Mouse (Mus musculus) kidney, embryonic 15.5 days (tissue): ENCODE results near the gene Gatd1. TPM values are rescaled to one million over a fixed set of nuclear protein-coding genes. Genes with fewer than 3 reads are reported as not detected.

ENCODE experiments used
- ATAC-seq: fragments of 200-750 bp; cut with Nextera tagmentation; replicated peaks from 2 replicates; pipeline ENCODE4 v1.8.0; 2017; ENCODE audit warnings: moderate TSS enrichment; ENCODE audit not compliant: low FRiP score
- H3K27ac ChIP-seq: fragments of 300-500 bp; sonication (generic); 2 replicates; pipeline ENCODE4 v1.5.1; 2015; ENCODE audit warnings: mild to moderate bottlenecking, inconsistent platforms
- H3K27me3 ChIP-seq: fragments of 300-500 bp; sonication (generic); 2 replicates; pipeline ENCODE4 v1.6.1; 2015; ENCODE audit warnings: inconsistent platforms
- H3K36me3 ChIP-seq: fragments of 300-500 bp; sonication (generic); 2 replicates; pipeline ENCODE4 v1.6.1; 2015; ENCODE audit warnings: inconsistent platforms
- H3K4me1 ChIP-seq: fragments of 300-500 bp; sonication (generic); 2 replicates; pipeline ENCODE4 v1.6.1; 2015; ENCODE audit warnings: inconsistent platforms
- H3K4me2 ChIP-seq: fragments of 300-500 bp; sonication (generic); 2 replicates; pipeline ENCODE4 v1.6.1; 2015; ENCODE audit warnings: moderate library complexity, mild to moderate bottlenecking, inconsistent platforms
- H3K4me3 ChIP-seq: fragments of 300-500 bp; sonication (generic); replicated peaks from 2 replicates; pipeline ENCODE4 v1.5.1; 2015; ENCODE audit warnings: mild to moderate bottlenecking, inconsistent platforms
- H3K9ac ChIP-seq: fragments of 300-500 bp; sonication (generic); 2 replicates; pipeline ENCODE4 v1.6.1; 2015; ENCODE audit warnings: mild to moderate bottlenecking, inconsistent platforms
- H3K9me3 ChIP-seq: fragments of 300-500 bp; sonication (generic); replicated peaks from 2 replicates; pipeline ENCODE4 v1.6.1; 2016; ENCODE audit warnings: inconsistent platforms
- WGBS: fragments of 180-500 bp; shearing (Covaris S2); methylation state at CpG from one replicate; pipeline ENCODE4 v1.1.7; 2015; ENCODE audit warnings: mixed read lengths; 5-methylcytosine and 5-hydroxymethylcytosine counted together
- polyA plus RNA-seq: library from polyadenylated mRNA; unstranded; fragments of >200 nt; fragmentation: Nextera tagmentation; extraction: Ambion mirVana; gene quantifications from 2 replicates; pipeline ENCODE4 v1.2.1, GENCODE M21; 2015

The Gatd1 gene
- polyA plus RNA-seq, 1 experiment from 2014 or later, result 61.8 TPM

- Histone ChIP-seq H3K4me2 (no peak overlapping the region), H3K4me3 (no peak overlapping the region), H3K9me3 (no peaks in the 10 kb centered on the region), H3K36me3 (peaks cover 41% of the 10 kb centered on the region), H3K4me1 (peaks cover 70% of the 10 kb centered on the region), H3K9ac (no peak overlapping the region), H3K27me3 (no peaks in the 10 kb centered on the region), H3K27ac (no peak overlapping the region)
- ATAC-seq, result no peak
- 92% methylated on average over 11 of the region's 11 CpGs for WGBS
Measured at GRCm38 (mm10) chr7:141439811-141440210, 25.9 kb upstream of the Gatd1 start.

- H3K27ac ChIP-seq, result no peak overlapping the region
- no peaks in the 10 kb centered on the region for H3K27me3 ChIP-seq
- no peaks in the 10 kb centered on the region for H3K9me3 ChIP-seq
- H3K4me2 ChIP-seq, result no peak overlapping the region
- H3K4me1 ChIP-seq, result peaks cover 73% of the 10 kb centered on the region
- H3K9ac ChIP-seq, result no peak overlapping the region
- 95% methylated on average over 10 of the region's 10 CpGs for WGBS
- no peak for ATAC-seq
- H3K36me3 ChIP-seq, result peaks cover 41% of the 10 kb centered on the region
- no peak overlapping the region for H3K4me3 ChIP-seq
Measured at GRCm38 (mm10) chr7:141439140-141439679, 25.3 kb upstream of the Gatd1 start.

GRCm38 (mm10) chr7:141438201-141438968 lies 24.4 kb upstream of the Gatd1 start:
- Histone ChIP-seq H3K4me3 (no peak overlapping the region), H3K36me3 (peaks cover 46% of the 10 kb centered on the region), H3K4me1 (peaks cover 73% of the 10 kb centered on the region), H3K9ac (no peak overlapping the region), H3K4me2 (no peak overlapping the region), H3K27me3 (no peaks in the 10 kb centered on the region), H3K27ac (no peak overlapping the region), H3K9me3 (no peaks in the 10 kb centered on the region)
- 91% methylated on average over 12 of the region's 12 CpGs for WGBS
- ATAC-seq, result no peak

GRCm38 (mm10) chr7:141437178-141438120 lies 23.5 kb upstream of the Gatd1 start, which contains the start of gene Slc25a22:
Slc25a22 (minus strand) TSS chr7:141437892.
- peak within 1 kb of the TSS; percentile 75 for H3K4me3 ChIP-seq
- H3K36me3 ChIP-seq, result peaks cover 55% of the 10 kb centered on the region
- WGBS, result 5% methylated on average over 53 of the region's 53 CpGs
- H3K9ac ChIP-seq, result peak within 1 kb of the TSS; percentile 71
- H3K27ac ChIP-seq, result peak within 1 kb of the TSS; percentile 64
- no peaks in the 10 kb centered on the region for H3K27me3 ChIP-seq
- ATAC-seq, result peak; percentile 80
- H3K4me1 ChIP-seq, result peaks cover 70% of the 10 kb centered on the region
- no peaks in the 10 kb centered on the region for H3K9me3 ChIP-seq
- peak within 1 kb of the TSS; percentile 95 for H3K4me2 ChIP-seq

GRCm38 (mm10) chr7:141436523-141436892 lies 22.6 kb upstream of the Gatd1 start:
- ATAC-seq, result no peak
- Histone ChIP-seq H3K27me3 (no peaks in the 10 kb centered on the region), H3K4me3 (peak overlapping the region; percentile 75), H3K4me1 (peaks cover 61% of the 10 kb centered on the region), H3K36me3 (peaks cover 61% of the 10 kb centered on the region), H3K4me2 (peak overlapping the region; percentile 95), H3K9ac (peak overlapping the region; percentile 71), H3K9me3 (no peaks in the 10 kb centered on the region), H3K27ac (0 out of 2 replicates have a peak overlapping the region, but pooled peaks have one; percentile 64)
- 71% methylated on average over 2 of the region's 2 CpGs for WGBS

- 80% methylated on average over 9 of the region's 9 CpGs for WGBS
- H3K4me2 ChIP-seq, result peak overlapping the region; percentile 95
- no peak for ATAC-seq
Measured at GRCm38 (mm10) chr7:141435856-141436522, 22.1 kb upstream of the Gatd1 start.

GRCm38 (mm10) chr7:141435129-141435855 lies 21.4 kb upstream of the Gatd1 start:
- H3K9ac ChIP-seq, result peak overlapping the region; percentile 56

More at GRCm38 (mm10) chr7:141435856-141436522, 22.1 kb upstream of the Gatd1 start:
- Histone ChIP-seq H3K36me3 (peaks cover 61% of the 10 kb centered on the region), H3K27ac (no peak overlapping the region), H3K27me3 (no peaks in the 10 kb centered on the region), H3K9me3 (no peaks in the 10 kb centered on the region), H3K4me1 (peaks cover 58% of the 10 kb centered on the region), H3K4me3 (no peak overlapping the region), H3K9ac (no peak overlapping the region)

GRCm38 (mm10) chr7:141434464-141434863 lies 20.5 kb upstream of the Gatd1 start:
- no peaks in the 10 kb centered on the region for H3K27me3 ChIP-seq
- H3K4me1 ChIP-seq, result peaks cover 57% of the 10 kb centered on the region
- no peaks in the 10 kb centered on the region for H3K9me3 ChIP-seq
- H3K9ac ChIP-seq, result peak overlapping the region; percentile 56
- H3K4me3 ChIP-seq, result peak overlapping the region; percentile 56
- H3K36me3 ChIP-seq, result peaks cover 56% of the 10 kb centered on the region
- 10% methylated on average over 8 of the region's 8 CpGs for WGBS
- H3K27ac ChIP-seq, result peak overlapping the region; percentile 43
- ATAC-seq, result no peak
- peak overlapping the region; percentile 95 for H3K4me2 ChIP-seq

More at GRCm38 (mm10) chr7:141435129-141435855, 21.4 kb upstream of the Gatd1 start:
- Histone ChIP-seq H3K27ac (peak overlapping the region; percentile 43), H3K4me1 (peaks cover 51% of the 10 kb centered on the region), H3K36me3 (peaks cover 61% of the 10 kb centered on the region), H3K9me3 (no peaks in the 10 kb centered on the region), H3K4me2 (peak overlapping the region; percentile 95), H3K4me3 (peak overlapping the region; percentile 56), H3K27me3 (no peaks in the 10 kb centered on the region)
- peak; percentile 9; the same call in 1 of the 2 replicates for ATAC-seq
- 3% methylated on average over 17 of the region's 17 CpGs for WGBS

GRCm38 (mm10) chr7:141433517-141434400 lies 19.8 kb upstream of the Gatd1 start:
- ATAC-seq, result no peak
- peak overlapping the region; percentile 56 for H3K9ac ChIP-seq

More at GRCm38 (mm10) chr7:141433517-141434400, 19.8 kb upstream of the Gatd1 start:
- H3K27me3 ChIP-seq, result no peaks in the 10 kb centered on the region
- 64% methylated on average over 15 of the region's 15 CpGs for WGBS
- peaks cover 49% of the 10 kb centered on the region for H3K36me3 ChIP-seq
- H3K4me2 ChIP-seq, result peak overlapping the region; percentile 95
- H3K4me3 ChIP-seq, result peak overlapping the region; percentile 56
- peaks cover 64% of the 10 kb centered on the region for H3K4me1 ChIP-seq
- no peaks in the 10 kb centered on the region for H3K9me3 ChIP-seq
- peak overlapping the region; percentile 43; the same call in 1 of the 2 replicates for H3K27ac ChIP-seq
